Mouse (Mus musculus): ENCODE measurements at regions not wholly inside any gene's neighbourhood (a gene's known extent, or its start where the extent isn't known, plus 50 kb on each side); places are given as distances from the start of the nearest gene placed in this dataset.

DNA sequence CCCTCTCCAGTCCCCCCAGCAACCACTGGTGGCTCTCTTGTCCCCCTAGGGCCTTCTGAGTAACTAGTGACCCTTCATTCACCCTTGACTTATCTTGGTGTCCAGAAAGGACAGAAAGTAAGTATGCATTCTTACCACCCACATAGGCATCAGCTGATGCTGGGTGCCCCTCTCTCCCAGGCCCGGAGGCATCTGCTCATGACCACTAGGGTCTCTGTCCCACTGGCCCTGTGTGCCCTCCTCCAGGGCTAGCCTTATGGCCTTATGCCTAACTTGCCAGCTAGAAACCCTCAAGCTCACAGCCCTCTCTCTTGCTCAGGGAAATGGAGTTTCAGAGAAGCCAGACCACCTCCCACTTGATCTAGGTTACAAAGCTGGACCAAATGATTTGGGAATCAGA is 89.2 kb upstream of the Unc5b start:
- H3K27me3 ChIP-seq (ENCODE audit: control insufficient read depth, insufficient read depth, low read length): no peaks in the 10 kb centered on the region
- WGBS: 91% methylated on average over 1 of the region's 1 CpGs
- H3K4me1 ChIP-seq (replicated peaks; ENCODE audit: control insufficient read depth, insufficient read depth): no peaks in the 10 kb centered on the region
- DNase-seq (ENCODE audit: low spot score) (no peak), ATAC-seq (ENCODE audit: low FRiP score, low TSS enrichment) (no peak)
- no peak overlapping the region for H3K27ac ChIP-seq (replicated peaks)
- TF ChIP-seq CTCF (IDR thresholded peaks at IDR 0.05; ENCODE audit: low read depth) (no peak), EP300 (optimal IDR thresholded peaks at IDR 0.05) (no peak)
- no peaks in the 10 kb centered on the region for H3K9me3 ChIP-seq (ENCODE audit: control insufficient read depth, low read length)
- no peak overlapping the region for H3K4me3 ChIP-seq (ENCODE audit: low read depth, low read length)
- no peak overlapping the region for H3K9ac ChIP-seq (ENCODE audit: low read length)
- H3K4me2 ChIP-seq (replicated peaks; ENCODE audit: low read depth): no peak overlapping the region
- no peaks in the 10 kb centered on the region for H3K36me3 ChIP-seq (ENCODE audit: control insufficient read depth, insufficient read depth, low read length)

DNA sequence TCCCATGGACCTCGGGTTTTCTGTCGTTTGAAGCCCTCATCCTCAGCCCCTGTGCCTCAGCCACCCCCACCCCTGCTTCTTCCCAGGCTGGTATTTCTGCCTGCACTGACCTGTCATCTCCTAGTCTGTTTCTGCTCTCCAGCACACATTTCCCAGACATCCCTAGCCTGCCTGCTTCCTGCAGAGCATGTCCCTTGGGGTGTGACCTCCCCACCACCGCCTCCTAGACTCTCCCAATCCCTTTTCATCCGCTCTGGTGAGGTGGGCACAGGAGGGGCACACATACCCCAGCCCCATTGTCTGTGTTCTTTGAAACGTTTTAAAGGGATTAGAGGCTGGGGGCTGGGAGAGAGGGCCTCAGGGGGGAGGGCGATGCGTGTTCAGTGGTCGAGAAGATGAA is 86.6 kb upstream of the Unc5b start:
- WGBS: 23% methylated on average over 8 of the region's 8 CpGs
- no peak for ATAC-seq (ENCODE audit: low FRiP score, low TSS enrichment)

DNA sequence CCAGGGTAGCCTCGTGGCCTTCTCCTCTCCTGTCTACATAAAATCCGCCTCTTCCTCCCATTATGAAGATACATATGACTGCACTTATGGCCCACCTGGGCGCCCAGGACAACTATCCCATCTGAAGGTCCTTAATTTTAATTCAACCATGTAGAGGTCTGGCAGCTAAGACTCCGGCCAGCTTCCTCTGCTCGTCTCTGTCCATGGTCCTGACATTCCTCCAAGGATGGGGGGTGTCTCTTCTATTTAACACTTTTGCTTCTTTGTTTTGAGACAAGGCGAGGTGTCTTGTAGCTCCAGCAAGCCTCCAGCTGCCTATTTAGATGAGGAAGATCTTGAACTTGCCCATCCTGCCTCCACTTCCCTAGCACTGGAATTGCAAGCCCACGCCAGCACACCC is 83.0 kb upstream of the Unc5b start:
- H3K27me3 ChIP-seq (ENCODE audit: control insufficient read depth, insufficient read depth, low read length): no peaks in the 10 kb centered on the region
- H3K27ac ChIP-seq (replicated peaks): no peak overlapping the region
- no peak overlapping the region for H3K4me3 ChIP-seq (ENCODE audit: low read depth, low read length)
- no peak for ATAC-seq (ENCODE audit: low FRiP score, low TSS enrichment)
- H3K4me2 ChIP-seq (replicated peaks; ENCODE audit: low read depth): no peak overlapping the region
- WGBS: 18% methylated on average over 7 of the region's 7 CpGs
- no peak overlapping the region for H3K9ac ChIP-seq (ENCODE audit: low read length)
- peak; percentile 28 for DNase-seq (ENCODE audit: low spot score)
- no peak for TF ChIP-seq EP300 (optimal IDR thresholded peaks at IDR 0.05)
- no peak for TF ChIP-seq CTCF (IDR thresholded peaks at IDR 0.05; ENCODE audit: low read depth)
- no peaks in the 10 kb centered on the region for H3K4me1 ChIP-seq (replicated peaks; ENCODE audit: control insufficient read depth, insufficient read depth)
- H3K36me3 ChIP-seq (ENCODE audit: control insufficient read depth, insufficient read depth, low read length): no peaks in the 10 kb centered on the region
- H3K9me3 ChIP-seq (ENCODE audit: control insufficient read depth, low read length): no peaks in the 10 kb centered on the region

More for the DNA sequence above, 86.6 kb upstream of the Unc5b start:
- TF ChIP-seq CTCF (IDR thresholded peaks at IDR 0.05; ENCODE audit: low read depth) (no peak), EP300 (optimal IDR thresholded peaks at IDR 0.05) (no peak)
- DNase-seq (ENCODE audit: low spot score): no peak
- H3K9ac ChIP-seq (ENCODE audit: low read length): no peak overlapping the region
- H3K4me1 ChIP-seq (replicated peaks; ENCODE audit: control insufficient read depth, insufficient read depth): no peaks in the 10 kb centered on the region
- H3K36me3 ChIP-seq (ENCODE audit: control insufficient read depth, insufficient read depth, low read length): no peaks in the 10 kb centered on the region
- H3K9me3 ChIP-seq (ENCODE audit: control insufficient read depth, low read length): no peaks in the 10 kb centered on the region
- no peak overlapping the region for H3K4me2 ChIP-seq (replicated peaks; ENCODE audit: low read depth)
- no peak overlapping the region for H3K4me3 ChIP-seq (ENCODE audit: low read depth, low read length)
- no peak overlapping the region for H3K27ac ChIP-seq (replicated peaks)
- no peaks in the 10 kb centered on the region for H3K27me3 ChIP-seq (ENCODE audit: control insufficient read depth, insufficient read depth, low read length)

DNA sequence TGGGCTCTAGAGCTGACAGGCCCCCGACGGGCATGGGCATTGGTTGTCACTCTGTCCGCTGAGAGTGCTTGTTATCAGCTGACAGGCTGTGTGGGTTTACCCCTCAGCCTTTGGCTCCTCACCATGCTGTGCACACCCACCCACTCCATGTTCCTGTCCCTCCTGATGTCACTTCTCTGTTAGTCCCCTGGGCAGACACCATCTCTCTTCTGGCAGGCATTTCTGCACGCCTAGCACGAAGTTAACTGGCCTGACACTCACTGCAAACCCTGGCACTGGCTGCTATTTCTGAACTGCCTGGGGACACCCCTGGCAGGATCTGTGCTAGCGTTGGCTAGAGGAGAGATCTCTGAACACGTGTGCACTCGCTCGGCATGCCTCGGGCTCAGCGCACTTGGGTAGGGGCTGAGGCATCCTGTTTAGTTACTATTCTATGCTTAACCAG is 82.1 kb upstream of the Unc5b start:
- Histone ChIP-seq H3K4me3 (ENCODE audit: low read depth, low read length) (no peak overlapping the region), H3K9me3 (ENCODE audit: control insufficient read depth, low read length) (no peaks in the 10 kb centered on the region), H3K9ac (ENCODE audit: low read length) (no peak overlapping the region), H3K27ac (replicated peaks) (no peak overlapping the region), H3K36me3 (ENCODE audit: control insufficient read depth, insufficient read depth, low read length) (no peaks in the 10 kb centered on the region), H3K27me3 (ENCODE audit: control insufficient read depth, insufficient read depth, low read length) (no peaks in the 10 kb centered on the region), H3K4me2 (replicated peaks; ENCODE audit: low read depth) (no peak overlapping the region), H3K4me1 (replicated peaks; ENCODE audit: control insufficient read depth, insufficient read depth) (no peaks in the 10 kb centered on the region)
- no peak for ATAC-seq (ENCODE audit: low FRiP score, low TSS enrichment)
- no peak for DNase-seq (ENCODE audit: low spot score)
- 87% methylated on average over 11 of the region's 11 CpGs for whole genome bisulfite sequencing
- TF ChIP-seq CTCF (IDR thresholded peaks at IDR 0.05; ENCODE audit: low read depth): no peak

DNA sequence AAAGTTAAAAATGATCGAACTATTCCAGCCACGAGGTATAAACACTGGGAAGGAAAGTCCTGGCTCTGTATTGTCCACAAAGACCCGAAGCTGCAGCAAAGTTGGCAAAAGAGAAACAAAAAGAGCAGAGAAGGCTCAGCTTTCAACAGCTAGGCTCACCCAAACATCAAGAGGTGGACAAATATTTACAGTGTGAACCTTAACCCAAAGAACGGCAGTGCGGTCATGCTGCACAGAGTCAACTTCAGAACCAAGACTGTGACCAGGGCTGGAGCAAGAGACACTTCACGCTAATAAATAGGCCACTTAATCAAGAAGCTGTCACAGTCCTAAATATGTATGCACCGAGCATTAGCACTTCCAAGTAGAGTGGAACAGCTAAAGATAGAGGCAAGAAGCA is 73.0 kb upstream of the Unc5b start:
- no peaks in the 10 kb centered on the region for H3K4me1 ChIP-seq (replicated peaks; ENCODE audit: control insufficient read depth, insufficient read depth)
- H3K4me2 ChIP-seq (replicated peaks; ENCODE audit: low read depth): no peak overlapping the region
- no peak overlapping the region for H3K9ac ChIP-seq (ENCODE audit: low read length)
- TF ChIP-seq EP300 (optimal IDR thresholded peaks at IDR 0.05) (no peak), CTCF (IDR thresholded peaks at IDR 0.05; ENCODE audit: low read depth) (no peak)
- no peak overlapping the region for H3K27ac ChIP-seq (replicated peaks)
- H3K9me3 ChIP-seq (ENCODE audit: control insufficient read depth, low read length): no peaks in the 10 kb centered on the region
- H3K27me3 ChIP-seq (ENCODE audit: control insufficient read depth, insufficient read depth, low read length): no peaks in the 10 kb centered on the region
- ATAC-seq (ENCODE audit: low FRiP score, low TSS enrichment) (no peak), DNase-seq (ENCODE audit: low spot score) (no peak)
- no peaks in the 10 kb centered on the region for H3K36me3 ChIP-seq (ENCODE audit: control insufficient read depth, insufficient read depth, low read length)
- H3K4me3 ChIP-seq (ENCODE audit: low read depth, low read length): no peak overlapping the region
- WGBS: 24% methylated on average over 7 of the region's 7 CpGs

DNA sequence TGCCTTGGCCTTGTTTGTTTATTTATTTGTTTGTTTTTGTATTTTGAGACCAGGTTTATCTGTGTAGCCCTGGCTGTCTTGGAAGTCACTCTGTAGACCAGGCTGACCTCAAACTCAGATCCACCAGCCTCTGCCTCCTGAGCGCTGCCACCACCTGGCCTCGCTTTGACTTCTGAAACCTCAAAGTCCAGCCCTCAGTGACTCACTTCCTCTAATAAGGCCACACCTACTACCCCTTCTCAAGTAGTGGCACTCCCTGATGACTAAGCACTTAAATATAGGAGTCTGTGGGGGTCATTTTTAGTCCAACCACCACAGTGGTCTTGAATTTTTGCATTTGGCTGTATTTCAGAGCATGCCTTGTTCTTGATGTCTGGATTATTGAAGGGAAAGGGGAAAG is 69.6 kb upstream of the Unc5b start:
- Histone ChIP-seq H3K36me3 (ENCODE audit: control insufficient read depth, insufficient read depth, low read length) (no peaks in the 10 kb centered on the region), H3K4me3 (ENCODE audit: low read depth, low read length) (no peak overlapping the region), H3K9me3 (ENCODE audit: control insufficient read depth, low read length) (no peaks in the 10 kb centered on the region), H3K4me1 (replicated peaks; ENCODE audit: control insufficient read depth, insufficient read depth) (no peaks in the 10 kb centered on the region), H3K27ac (replicated peaks) (no peak overlapping the region), H3K27me3 (ENCODE audit: control insufficient read depth, insufficient read depth, low read length) (no peaks in the 10 kb centered on the region), H3K4me2 (replicated peaks; ENCODE audit: low read depth) (no peak overlapping the region), H3K9ac (ENCODE audit: low read length) (no peak overlapping the region)
- WGBS: 87% methylated on average over 2 of the region's 2 CpGs
- no peak for DNase-seq (ENCODE audit: low spot score)
- TF ChIP-seq CTCF (IDR thresholded peaks at IDR 0.05; ENCODE audit: low read depth) (no peak), EP300 (optimal IDR thresholded peaks at IDR 0.05) (no peak)
- no peak for ATAC-seq (ENCODE audit: low FRiP score, low TSS enrichment)
